Mouse (Mus musculus): ENCODE data around the gene Brca2.

GRCm38 (mm10) chr5:150581180-150581579, 58.8 kb downstream of the Brca2 start:
- TF ChIP-seq CTCF (conservative IDR thresholded peaks at IDR 0.05; ENCODE audit: low read length) (no peak), POU5F1 (IDR thresholded peaks at IDR 0.05; ENCODE audit: borderline replicate concordance, low read length) (no peak), NANOG (IDR thresholded peaks at IDR 0.05; ENCODE audit: borderline replicate concordance, low read length) (no peak)
